Mouse (Mus musculus) brain, embryonic 14.5 days (tissue): ENCODE measurements around the gene Man2b1.

Source experiments
- CTCF ChIP-seq: fragments of 200-500 bp; IDR thresholded peaks from 2 replicates; pipeline ENCODE4 v1.5.1; 2012; ENCODE audit warnings: inconsistent platforms, mild to moderate bottlenecking, moderate library complexity, borderline replicate concordance; ENCODE audit not compliant: insufficient read depth, insufficient read length; ENCODE audit errors: extremely low read depth
- POLR2A ChIP-seq: fragments of 200-500 bp; IDR thresholded peaks from 2 replicates; pipeline ENCODE4 v1.6.1; 2012; ENCODE audit warnings: mild to moderate bottlenecking, inconsistent platforms, borderline replicate concordance; ENCODE audit not compliant: poor library complexity, insufficient read depth, insufficient read length, severe bottlenecking; ENCODE audit errors: extremely low read depth

- TF ChIP-seq POLR2A = 0 out of 2 replicates have a peak, but pooled peaks have one; percentile 0
- no peak for TF ChIP-seq CTCF
These were observed 45.7 kb upstream of the Man2b1 start for GRCm38 (mm10) chr8:85037366-85037680.
